Mouse (Mus musculus): ENCODE results near the gene Apba1. TPM values are rescaled to one million over a fixed set of nuclear protein-coding genes. Genes with fewer than 3 reads are reported as not detected.

Apba1 gene
- total and polyA plus RNA-seq, 2 experiments from 2014 or later = 0.36 to 2.4 TPM

DNA sequence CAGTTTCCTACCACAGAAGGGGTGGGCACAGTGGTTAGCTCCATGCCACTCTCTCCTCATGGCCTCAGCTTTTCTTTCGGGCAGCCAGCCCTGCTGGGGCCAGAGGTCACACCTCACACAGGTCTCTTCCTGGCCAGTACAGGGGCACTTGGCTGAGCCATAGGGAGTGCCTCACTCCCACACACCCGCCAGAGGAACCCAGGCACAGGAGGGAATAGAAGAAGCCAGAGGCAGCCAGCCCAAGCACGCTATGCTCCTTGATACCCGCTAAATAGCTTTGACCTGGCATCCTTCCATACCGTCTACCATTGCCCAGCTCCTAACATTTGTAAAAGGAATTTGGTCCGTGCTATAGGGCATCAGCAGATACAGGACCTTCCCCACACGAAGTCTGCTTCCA is 201.2 kb downstream of the Apba1 start:
- WGBS = 25% methylated on average over 7 of the region's 7 CpGs
- Histone ChIP-seq H3K27ac (ENCODE audit: low read depth) (no peak overlapping the region), H3K4me2 (ENCODE audit: low read depth, low read length) (no peak overlapping the region), H3K9ac (replicated peaks; ENCODE audit: low read depth, low read length) (no peak overlapping the region), H3K27me3 (ENCODE audit: control insufficient read depth, insufficient read depth, low read length) (no peaks in the 10 kb centered on the region), H3K4me1 (ENCODE audit: control insufficient read depth, insufficient read depth) (peaks cover 23% of the 10 kb centered on the region), H3K4me3 (ENCODE audit: low read depth, low read length) (no peak overlapping the region), H3K9me3 (replicated peaks; ENCODE audit: control insufficient read depth, low read length) (no peaks in the 10 kb centered on the region), H3K36me3 (replicated peaks; ENCODE audit: control insufficient read depth, insufficient read depth, low read length) (no peaks in the 10 kb centered on the region)
- no peak for DNase-seq (ENCODE audit: low spot score)
- TF ChIP-seq EP300 (IDR thresholded peaks at IDR 0.05; ENCODE audit: low read depth) = no peak
- TF ChIP-seq CTCF (IDR thresholded peaks at IDR 0.05; ENCODE audit: low read depth) = no peak
- no peak for ATAC-seq (ENCODE audit: insufficient read depth, low read depth)

GRCm38 (mm10) chr19:23960275-23960674 is 201.6 kb downstream of the Apba1 start:
- no peak for DNase-seq (ENCODE audit: low spot score)
- H3K9ac ChIP-seq (replicated peaks; ENCODE audit: low read depth, low read length) = no peak overlapping the region
- peaks cover 24% of the 10 kb centered on the region for H3K4me1 ChIP-seq (ENCODE audit: control insufficient read depth, insufficient read depth)
- no peaks in the 10 kb centered on the region for H3K27me3 ChIP-seq (ENCODE audit: control insufficient read depth, insufficient read depth, low read length)
- ATAC-seq (ENCODE audit: insufficient read depth, low read depth) = no peak
- 45% methylated on average over 3 of the region's 3 CpGs for WGBS
- no peak overlapping the region for H3K4me2 ChIP-seq (ENCODE audit: low read depth, low read length)
- H3K27ac ChIP-seq (ENCODE audit: low read depth) = 0 out of 2 replicates have a peak overlapping the region, but pooled peaks have one; percentile 36
- H3K36me3 ChIP-seq (replicated peaks; ENCODE audit: control insufficient read depth, insufficient read depth, low read length) = no peaks in the 10 kb centered on the region
- no peaks in the 10 kb centered on the region for H3K9me3 ChIP-seq (replicated peaks; ENCODE audit: control insufficient read depth, low read length)
- TF ChIP-seq EP300 (IDR thresholded peaks at IDR 0.05; ENCODE audit: low read depth) (no peak), CTCF (IDR thresholded peaks at IDR 0.05; ENCODE audit: low read depth) (no peak)
- no peak overlapping the region for H3K4me3 ChIP-seq (ENCODE audit: low read depth, low read length)

- no peak overlapping the region for H3K4me3 ChIP-seq (ENCODE audit: low read depth, low read length)
- TF ChIP-seq EP300 (IDR thresholded peaks at IDR 0.05; ENCODE audit: low read depth) (no peak), CTCF (IDR thresholded peaks at IDR 0.05; ENCODE audit: low read depth) (no peak)
- peaks cover 24% of the 10 kb centered on the region for H3K4me1 ChIP-seq (ENCODE audit: control insufficient read depth, insufficient read depth)
- no peaks in the 10 kb centered on the region for H3K36me3 ChIP-seq (replicated peaks; ENCODE audit: control insufficient read depth, insufficient read depth, low read length)
- ATAC-seq (ENCODE audit: insufficient read depth, low read depth) (no peak), DNase-seq (ENCODE audit: low spot score) (no peak)
- no peaks in the 10 kb centered on the region for H3K27me3 ChIP-seq (ENCODE audit: control insufficient read depth, insufficient read depth, low read length)
- no peak overlapping the region for H3K4me2 ChIP-seq (ENCODE audit: low read depth, low read length)
- H3K27ac ChIP-seq (ENCODE audit: low read depth) = 0 out of 2 replicates have a peak overlapping the region, but pooled peaks have one; percentile 36
- no peak overlapping the region for H3K9ac ChIP-seq (replicated peaks; ENCODE audit: low read depth, low read length)
- no peaks in the 10 kb centered on the region for H3K9me3 ChIP-seq (replicated peaks; ENCODE audit: control insufficient read depth, low read length)
- WGBS = 74% methylated on average over 6 of the region's 6 CpGs
Observed at GRCm38 (mm10) chr19:23960831-23961447, 202.3 kb downstream of the Apba1 start.

- no peak overlapping the region for H3K4me3 ChIP-seq (ENCODE audit: low read depth, low read length)
- TF ChIP-seq CTCF (IDR thresholded peaks at IDR 0.05; ENCODE audit: low read depth) = peak; percentile 96
- TF ChIP-seq EP300 (IDR thresholded peaks at IDR 0.05; ENCODE audit: low read depth) = no peak
- 2% methylated on average over 8 of the region's 8 CpGs for WGBS
- H3K36me3 ChIP-seq (replicated peaks; ENCODE audit: control insufficient read depth, insufficient read depth, low read length) = no peaks in the 10 kb centered on the region
- DNase-seq (ENCODE audit: low spot score) (peak; percentile 78), ATAC-seq (ENCODE audit: insufficient read depth, low read depth) (peak; percentile 55; the same call in 1 of the 2 replicates)
- no peak overlapping the region for H3K27ac ChIP-seq (ENCODE audit: low read depth)
- H3K4me1 ChIP-seq (ENCODE audit: control insufficient read depth, insufficient read depth) = peaks cover 22% of the 10 kb centered on the region
- no peak overlapping the region for H3K4me2 ChIP-seq (ENCODE audit: low read depth, low read length)
- H3K27me3 ChIP-seq (ENCODE audit: control insufficient read depth, insufficient read depth, low read length) = no peaks in the 10 kb centered on the region
- no peaks in the 10 kb centered on the region for H3K9me3 ChIP-seq (replicated peaks; ENCODE audit: control insufficient read depth, low read length)
- H3K9ac ChIP-seq (replicated peaks; ENCODE audit: low read depth, low read length) = no peak overlapping the region
Observed at GRCm38 (mm10) chr19:23961516-23961915, 202.8 kb downstream of the Apba1 start.

GRCm38 (mm10) chr19:23964401-23964910 is 205.8 kb downstream of the Apba1 start:
- ATAC-seq (ENCODE audit: insufficient read depth, low read depth) = peak; percentile 17; the same call in 1 of the 2 replicates
- Histone ChIP-seq H3K27me3 (ENCODE audit: control insufficient read depth, insufficient read depth, low read length) (no peaks in the 10 kb centered on the region), H3K36me3 (replicated peaks; ENCODE audit: control insufficient read depth, insufficient read depth, low read length) (no peaks in the 10 kb centered on the region), H3K4me1 (ENCODE audit: control insufficient read depth, insufficient read depth) (peaks cover 26% of the 10 kb centered on the region), H3K4me3 (ENCODE audit: low read depth, low read length) (no peak overlapping the region), H3K9ac (replicated peaks; ENCODE audit: low read depth, low read length) (no peak overlapping the region), H3K27ac (ENCODE audit: low read depth) (peak overlapping the region; percentile 40), H3K9me3 (replicated peaks; ENCODE audit: control insufficient read depth, low read length) (no peaks in the 10 kb centered on the region), H3K4me2 (ENCODE audit: low read depth, low read length) (no peak overlapping the region)
- DNase-seq (ENCODE audit: low spot score) = no peak
- TF ChIP-seq CTCF (IDR thresholded peaks at IDR 0.05; ENCODE audit: low read depth) (no peak), EP300 (IDR thresholded peaks at IDR 0.05; ENCODE audit: low read depth) (no peak)
- 32% methylated on average over 10 of the region's 10 CpGs for WGBS
